Mouse (Mus musculus): ENCODE measurements at regions not wholly inside any gene's neighbourhood (a gene's known extent, or its start where the extent isn't known, plus 50 kb on each side); places are given as distances from the start of the nearest gene placed in this dataset.

DNA sequence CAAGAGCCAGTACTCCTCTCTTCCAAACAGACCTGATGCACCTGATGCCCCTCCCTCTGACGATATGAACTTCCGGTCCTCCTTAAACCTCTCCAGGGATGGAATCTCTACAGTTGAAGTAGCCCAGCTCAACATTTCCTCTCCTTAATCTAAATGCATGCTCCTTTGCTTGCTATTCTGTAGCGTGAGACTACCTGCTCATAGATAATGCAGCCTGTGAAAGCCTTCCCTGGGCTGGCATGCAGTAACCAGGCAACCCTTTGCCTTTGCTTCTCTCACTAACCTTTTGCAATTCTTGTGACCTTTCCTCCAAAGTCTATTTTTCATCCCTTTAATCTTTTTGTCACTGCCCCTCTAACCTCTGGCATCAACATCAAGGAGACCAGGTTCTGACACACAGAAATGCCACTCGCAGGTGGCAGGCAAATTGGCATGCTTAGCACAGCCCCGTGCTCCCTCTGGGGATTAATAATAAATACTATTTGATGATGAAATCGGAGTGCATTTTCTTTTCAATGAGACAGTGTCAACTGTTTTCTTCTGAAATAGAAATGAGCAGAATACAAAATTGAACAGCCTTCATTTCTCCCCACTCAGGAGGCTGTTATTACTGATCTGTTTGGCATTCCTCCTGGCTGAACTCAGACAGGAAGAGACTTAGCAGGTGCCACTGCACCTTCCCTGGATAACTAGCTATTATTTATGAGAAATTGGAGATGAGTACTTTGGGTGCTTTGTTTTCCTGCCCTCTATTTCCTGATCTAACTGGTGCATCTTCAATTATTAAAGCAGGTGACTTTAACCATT, 249.8 kb upstream of the Pbx1 start:
- Histone ChIP-seq H3K27me3 (ENCODE audit: insufficient read depth, low read length) (peaks cover 7% of the 10 kb centered on the region; the same call in 1 of the 2 replicates), H3K4me1 (replicated peaks; ENCODE audit: low read depth, low read length) (no peaks in the 10 kb centered on the region), H3K4me3 (replicated peaks; ENCODE audit: low read length) (no peak overlapping the region), H3K9me3 (ENCODE audit: low read length) (no peaks in the 10 kb centered on the region), H3K36me3 (ENCODE audit: insufficient read depth, low read length) (no peaks in the 10 kb centered on the region)
- TF ChIP-seq POU5F1 (IDR thresholded peaks at IDR 0.05; ENCODE audit: borderline replicate concordance, low read length) (no peak), CTCF (conservative IDR thresholded peaks at IDR 0.05; ENCODE audit: low read length) (no peak), NANOG (IDR thresholded peaks at IDR 0.05; ENCODE audit: borderline replicate concordance, low read length) (no peak)

GRCm38 (mm10) chr1:168680674-168681073, 248.6 kb upstream of the Pbx1 start:
- Histone ChIP-seq H3K9me3 (ENCODE audit: low read length) (no peaks in the 10 kb centered on the region), H3K36me3 (ENCODE audit: insufficient read depth, low read length) (no peaks in the 10 kb centered on the region), H3K27me3 (ENCODE audit: insufficient read depth, low read length) (peaks cover 14% of the 10 kb centered on the region), H3K4me3 (replicated peaks; ENCODE audit: low read length) (no peak overlapping the region), H3K4me1 (replicated peaks; ENCODE audit: low read depth, low read length) (no peaks in the 10 kb centered on the region)
- TF ChIP-seq NANOG (IDR thresholded peaks at IDR 0.05; ENCODE audit: borderline replicate concordance, low read length), result no peak
- TF ChIP-seq POU5F1 (IDR thresholded peaks at IDR 0.05; ENCODE audit: borderline replicate concordance, low read length), result no peak
- TF ChIP-seq CTCF (conservative IDR thresholded peaks at IDR 0.05; ENCODE audit: low read length), result no peak

- peaks cover 14% of the 10 kb centered on the region for H3K27me3 ChIP-seq (ENCODE audit: insufficient read depth, low read length)
- no peak for TF ChIP-seq NANOG (IDR thresholded peaks at IDR 0.05; ENCODE audit: borderline replicate concordance, low read length)
- TF ChIP-seq CTCF (conservative IDR thresholded peaks at IDR 0.05; ENCODE audit: low read length), result no peak
- TF ChIP-seq POU5F1 (IDR thresholded peaks at IDR 0.05; ENCODE audit: borderline replicate concordance, low read length), result no peak
- H3K4me1 ChIP-seq (replicated peaks; ENCODE audit: low read depth, low read length), result no peaks in the 10 kb centered on the region
- no peak overlapping the region for H3K4me3 ChIP-seq (replicated peaks; ENCODE audit: low read length)
- H3K9me3 ChIP-seq (ENCODE audit: low read length), result no peaks in the 10 kb centered on the region
- H3K36me3 ChIP-seq (ENCODE audit: insufficient read depth, low read length), result no peaks in the 10 kb centered on the region
Observed at GRCm38 (mm10) chr1:168676418-168677413, 244.6 kb upstream of the Pbx1 start.

- H3K9me3 ChIP-seq (ENCODE audit: low read length), result no peaks in the 10 kb centered on the region
- TF ChIP-seq NANOG (IDR thresholded peaks at IDR 0.05; ENCODE audit: borderline replicate concordance, low read length) (no peak), POU5F1 (IDR thresholded peaks at IDR 0.05; ENCODE audit: borderline replicate concordance, low read length) (no peak), CTCF (conservative IDR thresholded peaks at IDR 0.05; ENCODE audit: low read length) (no peak)
- H3K4me1 ChIP-seq (replicated peaks; ENCODE audit: low read depth, low read length), result no peaks in the 10 kb centered on the region
- H3K4me3 ChIP-seq (replicated peaks; ENCODE audit: low read length), result no peak overlapping the region
- no peaks in the 10 kb centered on the region for H3K36me3 ChIP-seq (ENCODE audit: insufficient read depth, low read length)
- H3K27me3 ChIP-seq (ENCODE audit: insufficient read depth, low read length), result peaks cover 14% of the 10 kb centered on the region
Observed at GRCm38 (mm10) chr1:168675741-168676140, 243.7 kb upstream of the Pbx1 start.

DNA sequence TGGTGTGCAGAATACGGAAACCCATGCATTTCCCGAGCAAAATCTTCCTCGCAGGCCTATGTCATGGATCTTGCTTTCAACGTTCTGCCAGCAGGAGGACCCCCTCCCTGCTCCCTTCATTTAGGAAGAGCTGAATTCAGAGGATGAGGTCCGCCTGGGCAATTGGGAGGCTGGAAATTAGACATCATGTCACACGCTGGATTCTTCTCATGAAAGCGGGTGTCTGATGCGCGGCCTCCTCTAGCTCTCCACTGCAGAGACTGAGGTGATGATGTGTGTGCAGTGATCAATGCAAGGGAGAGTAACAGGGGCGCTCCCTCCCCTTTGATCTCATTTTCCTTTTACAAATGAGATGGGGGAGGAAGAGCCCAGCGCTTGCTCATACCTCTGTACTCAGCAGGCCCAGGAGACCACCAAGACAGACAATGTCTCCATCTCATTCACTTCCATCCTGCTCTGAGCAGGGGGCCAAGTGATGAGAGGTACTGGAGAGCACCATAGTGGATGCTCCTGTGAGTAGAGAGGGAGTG, 230.8 kb upstream of the Pbx1 start:
- H3K4me3 ChIP-seq (replicated peaks; ENCODE audit: low read length), result no peak overlapping the region
- 0 out of 2 replicates have a peak, but pooled peaks cover 5% of the 10 kb centered on the region for H3K4me1 ChIP-seq (replicated peaks; ENCODE audit: low read depth, low read length)
- TF ChIP-seq CTCF (conservative IDR thresholded peaks at IDR 0.05; ENCODE audit: low read length) (no peak), NANOG (IDR thresholded peaks at IDR 0.05; ENCODE audit: borderline replicate concordance, low read length) (no peak), POU5F1 (IDR thresholded peaks at IDR 0.05; ENCODE audit: borderline replicate concordance, low read length) (no peak)
- H3K9me3 ChIP-seq (ENCODE audit: low read length), result no peaks in the 10 kb centered on the region
- H3K36me3 ChIP-seq (ENCODE audit: insufficient read depth, low read length), result no peaks in the 10 kb centered on the region
- H3K27me3 ChIP-seq (ENCODE audit: insufficient read depth, low read length), result no peaks in the 10 kb centered on the region

GRCm38 (mm10) chr1:168660956-168661355, 228.9 kb upstream of the Pbx1 start:
- TF ChIP-seq POU5F1 (IDR thresholded peaks at IDR 0.05; ENCODE audit: borderline replicate concordance, low read length) (no peak), NANOG (IDR thresholded peaks at IDR 0.05; ENCODE audit: borderline replicate concordance, low read length) (no peak), CTCF (conservative IDR thresholded peaks at IDR 0.05; ENCODE audit: low read length) (no peak)
- Histone ChIP-seq H3K4me3 (replicated peaks; ENCODE audit: low read length) (no peak overlapping the region), H3K9me3 (ENCODE audit: low read length) (no peaks in the 10 kb centered on the region), H3K27me3 (ENCODE audit: insufficient read depth, low read length) (no peaks in the 10 kb centered on the region), H3K4me1 (replicated peaks; ENCODE audit: low read depth, low read length) (0 out of 2 replicates have a peak, but pooled peaks cover 5% of the 10 kb centered on the region), H3K36me3 (ENCODE audit: insufficient read depth, low read length) (no peaks in the 10 kb centered on the region)

- H3K9me3 ChIP-seq (ENCODE audit: low read length), result no peaks in the 10 kb centered on the region
- no peak overlapping the region for H3K4me3 ChIP-seq (replicated peaks; ENCODE audit: low read length)
- no peaks in the 10 kb centered on the region for H3K36me3 ChIP-seq (ENCODE audit: insufficient read depth, low read length)
- TF ChIP-seq POU5F1 (IDR thresholded peaks at IDR 0.05; ENCODE audit: borderline replicate concordance, low read length) (no peak), CTCF (conservative IDR thresholded peaks at IDR 0.05; ENCODE audit: low read length) (no peak), NANOG (IDR thresholded peaks at IDR 0.05; ENCODE audit: borderline replicate concordance, low read length) (no peak)
- H3K27me3 ChIP-seq (ENCODE audit: insufficient read depth, low read length), result no peaks in the 10 kb centered on the region
- H3K4me1 ChIP-seq (replicated peaks; ENCODE audit: low read depth, low read length), result 0 out of 2 replicates have a peak, but pooled peaks cover 5% of the 10 kb centered on the region
Observed at GRCm38 (mm10) chr1:168659578-168659977, 227.5 kb upstream of the Pbx1 start.

DNA sequence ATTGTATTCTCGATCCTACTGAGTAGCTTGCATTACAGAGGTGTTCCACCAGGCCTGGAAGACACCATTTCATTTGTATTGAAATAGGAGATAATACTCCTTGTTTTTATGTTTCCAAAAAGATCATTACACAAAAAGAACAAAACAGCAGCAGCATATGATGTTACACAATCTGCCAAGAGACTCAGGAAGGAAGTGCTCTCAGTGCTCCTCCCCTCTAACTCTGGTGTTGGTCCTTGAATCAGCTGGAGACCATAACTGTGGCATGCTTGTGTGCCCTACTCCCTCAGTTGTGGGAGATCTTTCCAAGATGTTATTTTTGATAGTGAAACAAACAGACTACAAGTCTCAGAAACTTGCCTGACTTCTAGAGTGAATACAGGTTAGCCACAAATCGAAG, 200.8 kb upstream of the Pbx1 start:
- TF ChIP-seq CTCF (conservative IDR thresholded peaks at IDR 0.05; ENCODE audit: low read length), result no peak
- TF ChIP-seq NANOG (IDR thresholded peaks at IDR 0.05; ENCODE audit: borderline replicate concordance, low read length), result no peak
- TF ChIP-seq POU5F1 (IDR thresholded peaks at IDR 0.05; ENCODE audit: borderline replicate concordance, low read length), result no peak
- H3K4me3 ChIP-seq (replicated peaks; ENCODE audit: low read length), result no peak overlapping the region
- no peaks in the 10 kb centered on the region for H3K4me1 ChIP-seq (replicated peaks; ENCODE audit: low read depth, low read length)
- H3K9me3 ChIP-seq (ENCODE audit: low read length), result no peaks in the 10 kb centered on the region
- H3K36me3 ChIP-seq (ENCODE audit: insufficient read depth, low read length), result no peaks in the 10 kb centered on the region
- no peaks in the 10 kb centered on the region for H3K27me3 ChIP-seq (ENCODE audit: insufficient read depth, low read length)

Data from E14TG2a.4 (cell line).